Mouse (Mus musculus) 416B (cell line): ENCODE results near the gene Tmem141.

Experiments
- DNase-seq: peaks from one replicate; pipeline ENCODE4 v3.0.0; 2011; ENCODE audit warnings: low read depth

The Tmem141 gene

GRCm38 (mm10) chr2:25577951-25578795, 43.6 kb downstream of the Tmem141 start:
- DNase-seq = no peak

GRCm38 (mm10) chr2:25576965-25577891, 44.6 kb downstream of the Tmem141 start:
- no peak for DNase-seq

GRCm38 (mm10) chr2:25576028-25576850, 45.6 kb downstream of the Tmem141 start:
- no peak for DNase-seq

GRCm38 (mm10) chr2:25575432-25576027, 46.3 kb downstream of the Tmem141 start:
- no peak for DNase-seq

- DNase-seq = peak; percentile 98
Observed at GRCm38 (mm10) chr2:25574579-25575431, 47.0 kb downstream of the Tmem141 start, which contains the start of the genes Mamdc4 and Phpt1. Gene Mamdc4, minus strand, starts transcription at chr2:25574845. Gene Phpt1, minus strand, starts transcription at chr2:25575224.

- no peak for DNase-seq
Observed at GRCm38 (mm10) chr2:25574136-25574535, 47.7 kb downstream of the Tmem141 start.

GRCm38 (mm10) chr2:25573068-25573467, 48.7 kb downstream of the Tmem141 start:
- no peak for DNase-seq

- no peak for DNase-seq
Observed at GRCm38 (mm10) chr2:25571221-25571620, 50.6 kb downstream of the Tmem141 start.
